Mouse (Mus musculus) forebrain, embryonic 10.5 days (tissue): Measurements from ENCODE around the gene Abcb8. TPM values are rescaled to one million over a fixed set of nuclear protein-coding genes. Genes with fewer than 3 reads are reported as not detected.

ENCODE experiments used
- polyA plus RNA-seq: library from polyadenylated mRNA; unstranded; fragments of >200 nt; fragmentation: Nextera tagmentation; extraction: Ambion mirVana; gene quantifications from 2 replicates; pipeline ENCODE4 v1.2.1, GENCODE M21; 2016

The Abcb8 gene
- polyA plus RNA-seq, 1 experiment from 2014 or later, result 57.1 TPM

Other genes starting within 250 kb of the Abcb8 start
- 19.5 and 21.4 TPM in 2 replicates for gene Nupl2, start 228.7 kb upstream of the Abcb8 start, polyA plus RNA-seq
- 17.8 and 21.3 TPM in 2 replicates for gene Kcnh2, start 42.1 kb upstream of the Abcb8 start, polyA plus RNA-seq
- 7.6 and 8.1 TPM in 2 replicates for gene Nos3, start 28.9 kb upstream of the Abcb8 start, polyA plus RNA-seq
- 0.99 and 1.3 TPM in 2 replicates for gene Atg9b, start 1.5 kb upstream of the Abcb8 start, polyA plus RNA-seq
- 0.20 TPM in 1 of 2 replicates, not detected in the other for gene Asic3, start 19.7 kb downstream of the Abcb8 start, polyA plus RNA-seq
- 42.7 and 48.9 TPM in 2 replicates for gene Cdk5, start 29.9 kb downstream of the Abcb8 start, polyA plus RNA-seq
- 32.8 and 33.6 TPM in 2 replicates for gene Slc4a2, start 30.2 kb downstream of the Abcb8 start, polyA plus RNA-seq
- gene Fastk, start 51.6 kb downstream of the Abcb8 start, polyA plus RNA-seq, result 106 and 108 TPM in 2 replicates
- 28.4 and 31.8 TPM in 2 replicates for gene Tmub1, start 54.2 kb downstream of the Abcb8 start, polyA plus RNA-seq
- gene Agap3, start 58.5 kb downstream of the Abcb8 start, polyA plus RNA-seq, result 24.1 and 29.0 TPM in 2 replicates
- gene Gbx1, start 133.5 kb downstream of the Abcb8 start, polyA plus RNA-seq, result 0.09 and 0.21 TPM in 2 replicates
- gene Asb10, start 147.3 kb downstream of the Abcb8 start, polyA plus RNA-seq, result 0.09 and 0.15 TPM in 2 replicates
- 0.06 TPM in 1 of 2 replicates, not detected in the other for gene 4931409K22Rik, start 163.1 kb downstream of the Abcb8 start, polyA plus RNA-seq
- gene Abcf2, start 183.8 kb downstream of the Abcb8 start, polyA plus RNA-seq, result 193 and 197 TPM in 2 replicates
- 15.1 and 16.0 TPM in 2 replicates for gene Chpf2, start 193.1 kb downstream of the Abcb8 start, polyA plus RNA-seq
- gene Smarcd3, start 230.7 kb downstream of the Abcb8 start, polyA plus RNA-seq, result 34.7 and 39.7 TPM in 2 replicates